Mouse (Mus musculus) MEL (cell line): ENCODE measurements around the gene Sh3rf3. TPM values are rescaled to one million over a fixed set of nuclear protein-coding genes. Genes with fewer than 3 reads are reported as not detected.

ENCODE experiments used
- DNase-seq: peaks from one replicate; pipeline ENCODE4 v3.0.0; 2011; ENCODE audit warnings: low read depth, low spot score
- H3K27ac ChIP-seq: 2 replicates; pipeline ENCODE4 v1.5.1; 2012; ENCODE audit warnings: low read depth, mild to moderate bottlenecking, control low read depth, low read length, moderate library complexity; ENCODE audit not compliant: control insufficient read depth
- H3K27me3 ChIP-seq, 2 experiments: fragments of 150-350 bp in 1 of 2; sonication (generic) in 1 of 2; 2 replicates each; pipeline ENCODE4 v1.6.1; 2012; ENCODE audit warnings: low read length in 2 of 2, mild to moderate bottlenecking in 2 of 2, improper control_type of control experiment in 1 of 2, moderate library complexity in 1 of 2; ENCODE audit not compliant: insufficient read depth in 2 of 2, control insufficient read depth in 1 of 2
- H3K36me3 ChIP-seq, 2 experiments: 2 replicates each; pipeline ENCODE4 v1.6.1; 2012 to 2014; ENCODE audit warnings: low read length in 2 of 2, improper control_type of control experiment in 1 of 2, inconsistent platforms in 1 of 2, mild to moderate bottlenecking in 1 of 2; ENCODE audit not compliant: insufficient read depth in 2 of 2, control insufficient read depth in 1 of 2
- H3K4me1 ChIP-seq, 2 experiments: fragments of 150-350 bp in 1 of 2; sonication (generic) in 1 of 2; 2 replicates each; pipeline ENCODE4 v1.6.1; 2012; ENCODE audit warnings: low read length in 2 of 2, improper control_type of control experiment in 1 of 2, mild to moderate bottlenecking in 1 of 2; ENCODE audit not compliant: insufficient read depth in 2 of 2, control insufficient read depth in 1 of 2
- H3K4me3 ChIP-seq, 2 experiments: fragments of 150-350 bp in 1 of 2; sonication (generic) in 1 of 2; 2 replicates each; pipeline ENCODE4 v1.5.1; 2012; ENCODE audit warnings: low read depth in 2 of 2, low read length in 2 of 2, mild to moderate bottlenecking in 2 of 2, moderate library complexity in 2 of 2, control low read depth in 1 of 2, improper control_type of control experiment in 1 of 2; ENCODE audit not compliant: control insufficient read depth in 1 of 2, insufficient read depth in 1 of 2
- H3K79me2 ChIP-seq: 2 replicates; pipeline ENCODE4 v1.6.1; 2012; ENCODE audit warnings: mild to moderate bottlenecking, low read length, moderate library complexity; ENCODE audit not compliant: control insufficient read depth, poor library complexity, insufficient read depth
- H3K9ac ChIP-seq: 2 replicates; pipeline ENCODE4 v1.6.1; 2012; ENCODE audit warnings: low read depth, mild to moderate bottlenecking, control low read depth, low read length, moderate library complexity; ENCODE audit not compliant: control insufficient read depth, poor library complexity, severe bottlenecking
- H3K9me3 ChIP-seq: fragments of 150-350 bp; sonication (generic); replicated peaks from 2 replicates; pipeline ENCODE4 v1.6.1; 2012; ENCODE audit warnings: mild to moderate bottlenecking, low read length, improper control_type of control experiment, moderate library complexity; ENCODE audit not compliant: insufficient read depth
- BHLHE40 ChIP-seq: IDR thresholded peaks from 2 replicates; pipeline ENCODE4 v1.6.1; 2012; ENCODE audit warnings: low read depth, mild to moderate bottlenecking, inconsistent platforms, low read length, improper control_type of control experiment, borderline replicate concordance
- CHD1 ChIP-seq: IDR thresholded peaks from 2 replicates; pipeline ENCODE4 v1.6.1; 2012; ENCODE audit warnings: low read depth, mild to moderate bottlenecking, inconsistent platforms, low read length, improper control_type of control experiment
- CHD2 ChIP-seq: IDR thresholded peaks from 2 replicates; pipeline ENCODE4 v1.6.1; 2011; ENCODE audit warnings: low read length, improper control_type of control experiment
- ELF1 ChIP-seq: IDR thresholded peaks from 2 replicates; pipeline ENCODE4 v1.6.1; 2014; ENCODE audit warnings: low read depth, mild to moderate bottlenecking, inconsistent platforms, low read length, improper control_type of control experiment, moderate library complexity
- GABPA ChIP-seq: IDR thresholded peaks from 2 replicates; pipeline ENCODE4 v1.6.1; 2012; ENCODE audit warnings: low read depth, mild to moderate bottlenecking, inconsistent platforms, low read length, improper control_type of control experiment, moderate library complexity
- GATA1 ChIP-seq: IDR thresholded peaks from 2 replicates; pipeline ENCODE4 v1.6.1; 2011; ENCODE audit warnings: low read depth, low read length, improper control_type of control experiment
- MAZ ChIP-seq: IDR thresholded peaks from 2 replicates; pipeline ENCODE4 v1.6.1; 2012; ENCODE audit warnings: low read depth, mild to moderate bottlenecking, inconsistent platforms, low read length, improper control_type of control experiment
- MEF2A ChIP-seq: IDR thresholded peaks from 2 replicates; pipeline ENCODE4 v1.6.1; 2014; ENCODE audit warnings: low read depth, mild to moderate bottlenecking, inconsistent platforms, low read length, improper control_type of control experiment; ENCODE audit not compliant: poor library complexity, insufficient replicate concordance, severe bottlenecking; ENCODE audit errors: extremely low read depth
- MYB ChIP-seq: IDR thresholded peaks from 2 replicates; pipeline ENCODE4 v1.6.1; 2011; ENCODE audit warnings: mild to moderate bottlenecking, low read depth, low read length, improper control_type of control experiment
- MYC ChIP-seq: IDR thresholded peaks from 2 replicates; pipeline ENCODE4 v1.6.1; 2011; ENCODE audit warnings: low read depth, mild to moderate bottlenecking, low read length, improper control_type of control experiment, moderate library complexity
- NELFE ChIP-seq: IDR thresholded peaks from 2 replicates; pipeline ENCODE4 v1.6.1; 2011; ENCODE audit warnings: low read depth, low read length, improper control_type of control experiment
- POLR2A ChIP-seq, 2 experiments: IDR thresholded peaks; 2 replicates each; pipeline ENCODE4 v1.6.1; 2011 to 2012; ENCODE audit warnings: low read length in 2 of 2, mild to moderate bottlenecking in 2 of 2, control low read depth in 1 of 2, improper control_type of control experiment in 1 of 2, low read depth in 1 of 2, moderate library complexity in 1 of 2; ENCODE audit not compliant: control insufficient read depth in 1 of 2, insufficient read depth in 1 of 2, poor library complexity in 1 of 2
- POLR2AphosphoS5 ChIP-seq: IDR thresholded peaks from 2 replicates; pipeline ENCODE4 v1.6.1; 2012; ENCODE audit warnings: low read depth, borderline replicate concordance, mild to moderate bottlenecking, inconsistent platforms, low read length, moderate library complexity, mixed read lengths
- RAD21 ChIP-seq: IDR thresholded peaks from 2 replicates; pipeline ENCODE4 v1.6.1; 2011; ENCODE audit warnings: mild to moderate bottlenecking, low read depth, low read length, improper control_type of control experiment
- SIN3A ChIP-seq: IDR thresholded peaks from 2 replicates; pipeline ENCODE4 v1.6.1; 2012; ENCODE audit warnings: low read length, improper control_type of control experiment, inconsistent platforms
- SMC3 ChIP-seq: IDR thresholded peaks from 2 replicates; pipeline ENCODE4 v1.6.1; 2011; ENCODE audit warnings: low read depth, low read length, improper control_type of control experiment
- TAL1 ChIP-seq: IDR thresholded peaks from 2 replicates; pipeline ENCODE4 v1.6.1; 2012; ENCODE audit warnings: mild to moderate bottlenecking, inconsistent platforms, low read length, moderate library complexity, mixed read lengths
- TBP ChIP-seq: IDR thresholded peaks from 2 replicates; pipeline ENCODE4 v1.8.0; 2011; ENCODE audit warnings: low read depth, low read length, improper control_type of control experiment
- TCF12 ChIP-seq: IDR thresholded peaks from 2 replicates; pipeline ENCODE4 v1.6.1; 2014; ENCODE audit warnings: low read depth, mild to moderate bottlenecking, inconsistent platforms, low read length, improper control_type of control experiment, moderate library complexity
- USF1 ChIP-seq: IDR thresholded peaks from 2 replicates; pipeline ENCODE4 v1.6.1; 2014; ENCODE audit warnings: low read depth, mild to moderate bottlenecking, inconsistent platforms, low read length, improper control_type of control experiment, moderate library complexity
- ZC3H11A ChIP-seq: IDR thresholded peaks from 2 replicates; pipeline ENCODE4 v1.6.1; 2012; ENCODE audit warnings: low read depth, mild to moderate bottlenecking, inconsistent platforms, low read length, improper control_type of control experiment
- ZKSCAN1 ChIP-seq: IDR thresholded peaks from 2 replicates; pipeline ENCODE4 v1.6.1; 2012; ENCODE audit warnings: low read depth, mild to moderate bottlenecking, inconsistent platforms, low read length, improper control_type of control experiment, moderate library complexity
- ZMIZ1 ChIP-seq: IDR thresholded peaks from 2 replicates; pipeline ENCODE4 v1.6.1; 2012; ENCODE audit warnings: low read depth, mild to moderate bottlenecking, inconsistent platforms, low read length, improper control_type of control experiment, moderate library complexity
- ZNF384 ChIP-seq: IDR thresholded peaks from 2 replicates; pipeline ENCODE4 v1.6.1; 2012; ENCODE audit warnings: low read depth, mild to moderate bottlenecking, inconsistent platforms, low read length, improper control_type of control experiment
- polyA plus RNA-seq, 2 experiments: library from polyadenylated mRNA; stranded (reverse) in 1 of 2; unstranded in 1 of 2; fragments of >175 nt in 1 of 2; fragments of >200 nt in 1 of 2; gene quantifications; 2 replicates each; pipeline versions ENCODE4 v1.2.1 to v1.2.4; 2012; ENCODE audit warnings: low replicate concordance in 2 of 2, low read depth in 1 of 2; ENCODE audit not compliant: insufficient read length in 2 of 2, insufficient read depth in 1 of 2, missing spikeins in 1 of 2
- total RNA-seq: library from RNA; depleted of rRNA; stranded (reverse); fragments of 300-350 nt; gene quantifications from 2 replicates; pipeline ENCODE4 v1.2.3, GENCODE M21; 2012

The Sh3rf3 gene
- total and polyA plus RNA-seq, 3 experiments: not detected

GRCm38 (mm10) chr10:59072827-59073226 is 259.7 kb downstream of the Sh3rf3 start:
- DNase-seq: no peak
- H3K27ac ChIP-seq: no peak overlapping the region
- H3K27me3 ChIP-seq: no peaks in the 10 kb centered on the region
- H3K4me1 ChIP-seq: no peaks in the 10 kb centered on the region
- H3K9ac ChIP-seq: no peak overlapping the region
- H3K79me2 ChIP-seq: no peaks in the 10 kb centered on the region
- no peaks in the 10 kb centered on the region for H3K9me3 ChIP-seq
- TF ChIP-seq ELF1 (no peak), SIN3A (no peak), TAL1 (no peak), CHD2 (no peak), TBP (no peak), RAD21 (no peak), SMC3 (no peak), ZNF384 (no peak), BHLHE40 (no peak), ZMIZ1 (no peak), TCF12 (no peak), NELFE (no peak), GATA1 (no peak), USF1 (no peak), POLR2AphosphoS5 (no peak)
- H3K4me3 ChIP-seq: no peak overlapping the region
- no peaks in the 10 kb centered on the region for H3K36me3 ChIP-seq

- Histone ChIP-seq H3K79me2 (no peaks in the 10 kb centered on the region), H3K4me3 (no peak overlapping the region), H3K9ac (no peak overlapping the region), H3K27ac (no peak overlapping the region), H3K9me3 (no peaks in the 10 kb centered on the region), H3K4me1 (no peaks in the 10 kb centered on the region), H3K27me3 (no peaks in the 10 kb centered on the region), H3K36me3 (no peaks in the 10 kb centered on the region)
- DNase-seq: no peak
- no peak for TF ChIP-seq POLR2A (IDR thresholded peaks at IDR 0.05; ENCODE audit: control insufficient read depth in 1 of 2, insufficient read depth in 1 of 2, low read depth in 1 of 2, low read length in 2 of 2, poor library complexity in 1 of 2)
- no peak for TF ChIP-seq MAZ
- TF ChIP-seq ZC3H11A: no peak
- TF ChIP-seq BHLHE40: no peak
- TF ChIP-seq TAL1: no peak
- TF ChIP-seq CHD1: no peak
- TF ChIP-seq ZNF384: no peak
- TF ChIP-seq ZKSCAN1: no peak
- no peak for TF ChIP-seq MYC
- TF ChIP-seq MEF2A: no peak
- TF ChIP-seq MYB: no peak
- no peak for TF ChIP-seq GABPA
- TF ChIP-seq TCF12: no peak
- no peak for TF ChIP-seq GATA1
- TF ChIP-seq SMC3: no peak
Observed at GRCm38 (mm10) chr10:59076681-59077080, 263.5 kb downstream of the Sh3rf3 start.
